Mouse (Mus musculus): ENCODE data around the gene 1600014C23Rik.

DNA sequence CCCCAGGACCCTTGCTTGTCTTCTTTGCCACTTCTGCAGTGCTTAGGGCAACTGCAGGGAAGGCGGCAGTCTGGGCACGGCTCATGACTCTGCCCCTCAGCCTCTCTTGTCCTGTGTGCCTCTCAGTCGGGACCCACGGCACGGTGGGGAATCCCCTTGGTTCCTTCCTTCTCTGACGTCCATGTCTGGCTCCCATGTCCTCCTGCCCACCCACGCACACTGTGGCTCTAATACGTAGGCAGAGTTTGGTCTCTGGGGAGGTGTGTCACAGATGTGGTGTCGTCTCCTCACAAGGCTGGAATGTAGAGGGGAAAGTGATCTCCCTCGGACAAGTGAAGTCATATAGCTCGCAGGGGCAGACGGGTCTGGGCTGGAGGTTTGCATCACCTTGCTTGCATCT, 13.1 kb upstream of the 1600014C23Rik start:
- no peak for TF ChIP-seq CTCF (IDR thresholded peaks at IDR 0.05; ENCODE audit: control insufficient read depth, insufficient read depth, low read length)
- no peak for TF ChIP-seq POLR2A (IDR thresholded peaks at IDR 0.05; ENCODE audit: borderline replicate concordance, control insufficient read depth, low read depth, low read length)

All from bone marrow, adult 2 months (tissue).